Mouse (Mus musculus) brain, embryonic 14.5 days (tissue): Measurements from ENCODE around the gene Galntl6.

Experiments used
- CTCF ChIP-seq: fragments of 200-500 bp; IDR thresholded peaks from 2 replicates; pipeline ENCODE4 v1.5.1; 2012; ENCODE audit warnings: inconsistent platforms, mild to moderate bottlenecking, moderate library complexity, borderline replicate concordance; ENCODE audit not compliant: insufficient read depth, insufficient read length; ENCODE audit errors: extremely low read depth
- POLR2A ChIP-seq: fragments of 200-500 bp; IDR thresholded peaks from 2 replicates; pipeline ENCODE4 v1.6.1; 2012; ENCODE audit warnings: mild to moderate bottlenecking, inconsistent platforms, borderline replicate concordance; ENCODE audit not compliant: poor library complexity, insufficient read depth, insufficient read length, severe bottlenecking; ENCODE audit errors: extremely low read depth

DNA sequence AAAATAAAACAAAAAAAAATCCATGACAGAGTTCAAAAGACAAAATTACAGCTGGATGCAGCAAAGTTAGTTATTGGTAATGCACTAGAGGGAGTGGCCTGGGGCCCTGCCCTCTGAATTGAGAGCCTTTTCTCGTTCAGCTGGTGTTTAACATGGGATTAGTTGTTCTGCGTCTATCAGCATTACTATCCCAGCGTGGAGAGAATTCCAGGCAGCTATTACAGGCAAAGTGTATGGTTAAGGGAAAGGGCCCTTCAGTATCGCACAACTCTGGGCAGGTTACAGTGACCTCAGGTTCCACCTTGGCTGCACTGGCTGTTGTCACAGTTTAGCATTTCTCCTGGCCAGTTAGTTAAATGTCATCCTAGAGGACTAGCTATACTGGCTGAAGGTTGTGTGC lies 1107.3 kb downstream of the Galntl6 start:
- TF ChIP-seq CTCF (no peak), POLR2A (no peak)
